Mouse (Mus musculus): Measurements from ENCODE around the gene Tfcp2l1. TPM values are rescaled to one million over a fixed set of nuclear protein-coding genes. Genes with fewer than 3 reads are reported as not detected.

The Tfcp2l1 gene
- 0.90 and 2.1 TPM in 2 replicates for polyA plus RNA-seq (2015; fragmentation: Nextera tagmentation; extraction: Ambion mirVana)

- H3K9me3 ChIP-seq (ENCODE audit: control insufficient read depth, low read length): no peaks in the 10 kb centered on the region
- no peaks in the 10 kb centered on the region for H3K36me3 ChIP-seq (ENCODE audit: control insufficient read depth, insufficient read depth, low read length)
- peaks cover 2% of the 10 kb centered on the region for H3K4me1 ChIP-seq (replicated peaks; ENCODE audit: control insufficient read depth, insufficient read depth, low read length)
- H3K27ac ChIP-seq (ENCODE audit: low read length): no peak within 1 kb of the TSS
- WGBS: under 1% methylated on average over 48 of the region's 48 CpGs
- H3K4me3 ChIP-seq (ENCODE audit: low read length): peak within 1 kb of the TSS; percentile 57
- H3K4me2 ChIP-seq (ENCODE audit: low read depth, low read length): peak within 1 kb of the TSS; percentile 86
- ATAC-seq (ENCODE audit: low read depth): peak; percentile 95
- peak within 1 kb of the TSS; percentile 52 for H3K9ac ChIP-seq (ENCODE audit: low read length)
- H3K27me3 ChIP-seq (ENCODE audit: control insufficient read depth, insufficient read depth, low read depth, low read length): peaks cover 14% of the 10 kb centered on the region
Measured at GRCm38 (mm10) chr1:118627781-118628464, at the start of gene Tfcp2l1. TSS of gene Tfcp2l1 (plus strand) at chr1:118627945.

- WGBS: 92% methylated on average over 2 of the region's 2 CpGs
- no peaks in the 10 kb centered on the region for H3K27me3 ChIP-seq (ENCODE audit: control insufficient read depth, insufficient read depth, low read depth, low read length)
- H3K9ac ChIP-seq (ENCODE audit: low read length): no peak overlapping the region
- H3K27ac ChIP-seq (ENCODE audit: low read length): no peak overlapping the region
- H3K4me1 ChIP-seq (replicated peaks; ENCODE audit: control insufficient read depth, insufficient read depth, low read length): no peaks in the 10 kb centered on the region
- no peak overlapping the region for H3K4me2 ChIP-seq (ENCODE audit: low read depth, low read length)
- no peaks in the 10 kb centered on the region for H3K9me3 ChIP-seq (ENCODE audit: control insufficient read depth, low read length)
- no peak for ATAC-seq (ENCODE audit: low read depth)
- no peak overlapping the region for H3K4me3 ChIP-seq (ENCODE audit: low read length)
- peaks cover 19% of the 10 kb centered on the region for H3K36me3 ChIP-seq (ENCODE audit: control insufficient read depth, insufficient read depth, low read length)
Measured at GRCm38 (mm10) chr1:118580174-118580702, 47.5 kb upstream of the Tfcp2l1 start.

GRCm38 (mm10) chr1:118581179-118581578 is 46.6 kb upstream of the Tfcp2l1 start:
- Histone ChIP-seq H3K4me1 (replicated peaks; ENCODE audit: control insufficient read depth, insufficient read depth, low read length) (no peaks in the 10 kb centered on the region), H3K27ac (ENCODE audit: low read length) (no peak overlapping the region), H3K27me3 (ENCODE audit: control insufficient read depth, insufficient read depth, low read depth, low read length) (no peaks in the 10 kb centered on the region), H3K9me3 (ENCODE audit: control insufficient read depth, low read length) (no peaks in the 10 kb centered on the region), H3K4me2 (ENCODE audit: low read depth, low read length) (no peak overlapping the region), H3K4me3 (ENCODE audit: low read length) (no peak overlapping the region), H3K36me3 (ENCODE audit: control insufficient read depth, insufficient read depth, low read length) (peaks cover 12% of the 10 kb centered on the region), H3K9ac (ENCODE audit: low read length) (no peak overlapping the region)
- ATAC-seq (ENCODE audit: low read depth): no peak
- 94% methylated on average over 8 of the region's 8 CpGs for WGBS

DNA sequence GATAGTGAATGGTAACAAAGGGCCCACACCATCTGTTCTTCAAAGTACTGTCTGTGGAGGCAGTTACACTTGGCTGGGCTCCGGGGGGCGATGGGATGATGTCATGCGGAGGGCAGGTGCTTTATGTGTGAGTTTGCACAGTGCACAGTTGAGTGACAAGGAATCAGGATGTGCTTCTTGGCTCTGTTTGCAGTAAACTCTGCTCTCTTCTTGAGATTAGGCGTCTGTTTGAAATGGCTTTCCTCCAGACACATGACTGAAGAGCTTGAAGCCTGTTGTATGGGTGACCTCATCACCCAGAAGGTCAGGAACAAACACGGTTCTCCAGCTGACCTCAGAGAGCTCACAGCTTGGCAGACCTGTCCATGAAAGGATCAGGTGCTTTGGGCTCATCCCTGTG is 38.0 kb upstream of the Tfcp2l1 start:
- Histone ChIP-seq H3K9ac (ENCODE audit: low read length) (no peak overlapping the region), H3K27ac (ENCODE audit: low read length) (no peak overlapping the region), H3K4me3 (ENCODE audit: low read length) (no peak overlapping the region), H3K4me2 (ENCODE audit: low read depth, low read length) (no peak overlapping the region), H3K9me3 (ENCODE audit: control insufficient read depth, low read length) (no peaks in the 10 kb centered on the region), H3K27me3 (ENCODE audit: control insufficient read depth, insufficient read depth, low read depth, low read length) (no peaks in the 10 kb centered on the region), H3K4me1 (replicated peaks; ENCODE audit: control insufficient read depth, insufficient read depth, low read length) (no peaks in the 10 kb centered on the region), H3K36me3 (ENCODE audit: control insufficient read depth, insufficient read depth, low read length) (peaks cover 32% of the 10 kb centered on the region)
- no peak; the same call in 1 of the 2 replicates for ATAC-seq (ENCODE audit: low read depth)
- 41% methylated on average over 5 of the region's 5 CpGs for WGBS

DNA sequence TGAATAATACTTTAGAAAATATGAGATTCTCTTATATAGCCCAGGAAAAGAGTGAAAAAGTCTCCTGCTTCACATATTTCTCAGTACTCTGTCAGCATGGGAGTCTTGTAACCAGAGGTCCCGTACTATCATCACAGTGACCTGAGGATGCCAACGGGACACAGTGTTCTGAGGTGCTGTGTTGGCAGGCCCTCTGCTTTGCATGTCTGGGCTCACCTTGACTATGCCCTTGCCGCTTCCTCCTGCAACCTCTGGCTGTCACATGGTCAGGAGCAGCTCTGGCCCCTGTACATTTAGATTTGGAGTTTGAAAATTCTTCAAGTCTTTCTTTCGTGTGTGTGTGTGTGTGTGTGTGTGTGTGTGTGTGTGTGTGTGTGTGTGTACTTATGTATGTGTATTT is 34.8 kb upstream of the Tfcp2l1 start:
- H3K4me2 ChIP-seq (ENCODE audit: low read depth, low read length): no peak overlapping the region
- H3K4me3 ChIP-seq (ENCODE audit: low read length): no peak overlapping the region
- H3K27ac ChIP-seq (ENCODE audit: low read length): no peak overlapping the region
- H3K36me3 ChIP-seq (ENCODE audit: control insufficient read depth, insufficient read depth, low read length): peaks cover 37% of the 10 kb centered on the region
- no peaks in the 10 kb centered on the region for H3K4me1 ChIP-seq (replicated peaks; ENCODE audit: control insufficient read depth, insufficient read depth, low read length)
- WGBS: 83% methylated on average over 4 of the region's 4 CpGs
- no peak for ATAC-seq (ENCODE audit: low read depth)
- H3K27me3 ChIP-seq (ENCODE audit: control insufficient read depth, insufficient read depth, low read depth, low read length): no peaks in the 10 kb centered on the region
- no peaks in the 10 kb centered on the region for H3K9me3 ChIP-seq (ENCODE audit: control insufficient read depth, low read length)
- H3K9ac ChIP-seq (ENCODE audit: low read length): no peak overlapping the region

- H3K9ac ChIP-seq (ENCODE audit: low read length): no peak overlapping the region
- H3K4me3 ChIP-seq (ENCODE audit: low read length): no peak overlapping the region
- H3K9me3 ChIP-seq (ENCODE audit: control insufficient read depth, low read length): no peaks in the 10 kb centered on the region
- no peaks in the 10 kb centered on the region for H3K27me3 ChIP-seq (ENCODE audit: control insufficient read depth, insufficient read depth, low read depth, low read length)
- whole genome bisulfite sequencing: 51% methylated on average over 2 of the region's 2 CpGs
- H3K4me1 ChIP-seq (replicated peaks; ENCODE audit: control insufficient read depth, insufficient read depth, low read length): no peaks in the 10 kb centered on the region
- no peak overlapping the region for H3K4me2 ChIP-seq (ENCODE audit: low read depth, low read length)
- peaks cover 42% of the 10 kb centered on the region for H3K36me3 ChIP-seq (ENCODE audit: control insufficient read depth, insufficient read depth, low read length)
- no peak for ATAC-seq (ENCODE audit: low read depth)
- no peak overlapping the region for H3K27ac ChIP-seq (ENCODE audit: low read length)
Measured at GRCm38 (mm10) chr1:118595395-118595794, 32.4 kb upstream of the Tfcp2l1 start.

DNA sequence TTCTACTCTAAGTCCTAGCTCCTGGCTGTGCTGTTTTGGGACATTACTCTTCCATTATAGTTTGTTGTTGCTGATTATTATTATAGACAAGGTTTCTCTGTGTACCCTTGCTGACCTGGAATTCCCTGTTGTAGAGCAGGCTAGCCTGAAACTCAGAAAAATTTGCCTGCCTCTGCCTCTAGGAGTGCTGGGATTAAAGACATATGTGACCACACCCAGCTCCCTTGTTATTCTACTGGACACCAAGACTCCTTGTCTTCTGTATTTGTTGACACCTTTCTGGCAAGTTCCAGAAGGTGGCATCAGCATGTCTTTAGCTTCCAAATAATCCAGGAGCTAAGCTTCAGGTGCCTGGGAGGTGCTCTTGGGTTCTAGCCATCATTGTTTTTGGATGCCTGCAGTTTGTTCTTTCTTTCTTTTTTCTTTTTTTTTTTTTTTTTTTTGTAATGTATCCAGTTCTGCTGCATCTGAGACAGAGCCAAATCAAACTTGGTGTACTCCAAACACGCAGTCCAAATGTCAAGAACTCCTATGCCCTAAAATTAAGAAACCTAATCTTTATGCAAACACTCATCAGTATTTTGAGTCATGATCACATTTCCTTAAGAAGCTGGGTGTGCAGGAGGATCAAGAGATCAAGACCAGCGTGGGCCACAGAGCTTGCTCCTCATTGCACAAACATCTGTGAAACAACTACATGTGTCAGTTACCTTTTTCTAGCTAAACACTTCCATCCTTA is 30.1 kb upstream of the Tfcp2l1 start:
- Histone ChIP-seq H3K9me3 (ENCODE audit: control insufficient read depth, low read length) (no peaks in the 10 kb centered on the region), H3K4me3 (ENCODE audit: low read length) (no peak overlapping the region), H3K4me2 (ENCODE audit: low read depth, low read length) (no peak overlapping the region), H3K9ac (ENCODE audit: low read length) (no peak overlapping the region), H3K27ac (ENCODE audit: low read length) (peak overlapping the region; percentile 39), H3K27me3 (ENCODE audit: control insufficient read depth, insufficient read depth, low read depth, low read length) (no peaks in the 10 kb centered on the region), H3K4me1 (replicated peaks; ENCODE audit: control insufficient read depth, insufficient read depth, low read length) (no peaks in the 10 kb centered on the region), H3K36me3 (ENCODE audit: control insufficient read depth, insufficient read depth, low read length) (peaks cover 45% of the 10 kb centered on the region)
- no peak for ATAC-seq (ENCODE audit: low read depth)
- 48% methylated on average over 2 of the region's 2 CpGs for WGBS

DNA sequence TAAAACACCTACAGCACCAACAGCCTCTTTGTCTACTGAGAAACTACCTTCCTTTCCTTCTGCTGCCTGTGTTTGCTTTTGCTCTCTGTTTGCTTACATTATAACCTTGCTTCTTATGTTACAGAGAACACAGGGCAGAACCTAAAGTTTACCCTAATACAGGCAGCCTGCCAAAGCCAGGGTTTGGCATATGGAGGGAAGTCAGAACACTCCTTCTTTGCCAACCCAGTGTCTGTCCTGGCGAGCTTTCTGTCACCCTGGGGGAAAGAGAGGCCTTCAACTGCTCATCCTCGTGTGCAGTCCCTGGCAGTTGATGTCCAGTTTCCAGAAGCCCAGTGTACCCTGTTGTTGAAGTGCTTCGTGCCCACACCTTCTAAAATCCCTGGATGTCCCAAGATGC is 29.4 kb upstream of the Tfcp2l1 start:
- Histone ChIP-seq H3K9me3 (ENCODE audit: control insufficient read depth, low read length) (no peaks in the 10 kb centered on the region), H3K4me3 (ENCODE audit: low read length) (no peak overlapping the region), H3K4me2 (ENCODE audit: low read depth, low read length) (no peak overlapping the region), H3K9ac (ENCODE audit: low read length) (no peak overlapping the region), H3K36me3 (ENCODE audit: control insufficient read depth, insufficient read depth, low read length) (peaks cover 45% of the 10 kb centered on the region), H3K27ac (ENCODE audit: low read length) (peak overlapping the region; percentile 39), H3K27me3 (ENCODE audit: control insufficient read depth, insufficient read depth, low read depth, low read length) (no peaks in the 10 kb centered on the region), H3K4me1 (replicated peaks; ENCODE audit: control insufficient read depth, insufficient read depth, low read length) (no peaks in the 10 kb centered on the region)
- peak; percentile 60; the same call in 1 of the 2 replicates for ATAC-seq (ENCODE audit: low read depth)
- WGBS: 62% methylated on average over 3 of the region's 3 CpGs

- H3K4me3 ChIP-seq (ENCODE audit: low read length): no peak overlapping the region
- ATAC-seq (ENCODE audit: low read depth): no peak
- H3K36me3 ChIP-seq (ENCODE audit: control insufficient read depth, insufficient read depth, low read length): peaks cover 3% of the 10 kb centered on the region; the same call in 1 of the 2 replicates
- no peak overlapping the region for H3K4me2 ChIP-seq (ENCODE audit: low read depth, low read length)
- H3K27me3 ChIP-seq (ENCODE audit: control insufficient read depth, insufficient read depth, low read depth, low read length): no peaks in the 10 kb centered on the region
- H3K4me1 ChIP-seq (replicated peaks; ENCODE audit: control insufficient read depth, insufficient read depth, low read length): no peaks in the 10 kb centered on the region
- H3K27ac ChIP-seq (ENCODE audit: low read length): no peak overlapping the region
- WGBS: 79% methylated on average over 3 of the region's 3 CpGs
- H3K9me3 ChIP-seq (ENCODE audit: control insufficient read depth, low read length): no peaks in the 10 kb centered on the region
- no peak overlapping the region for H3K9ac ChIP-seq (ENCODE audit: low read length)
Measured at GRCm38 (mm10) chr1:118613631-118614183, 14.0 kb upstream of the Tfcp2l1 start.
